In genomic region chr2:121289730-121290540, GRCm38 (mm10) we compare ENCODE assay signal across 8 mouse cellular contexts. TPM values are rescaled to one million over a fixed set of nuclear protein-coding genes. Genes with fewer than 3 reads are reported as not detected.
DNase-seq lines count a peak whose midpoint lies in the region; ATAC-seq lines count a peak whose summit lies in the region.

No protein-coding gene starts in this region.

- intact Hi-C loops in left cerebral cortex, postnatal 10 days (cut with DNase I), result no loop called here

- no peaks in the 10 kb centered on the region for H3K36me3 ChIP-seq in neural tube, embryonic 11.5 days (ENCODE audit: control insufficient read depth, insufficient read depth, low read length)
- H3K36me3 ChIP-seq in hindbrain, embryonic 10.5 days, result no peaks in the 10 kb centered on the region
- no peaks in the 10 kb centered on the region for H3K36me3 ChIP-seq in midbrain, embryonic 12.5 days

- peak; percentile 43 to 47 for DNase-seq in cerebellum, adult 18-20 months
- DNase-seq in cerebellum, postnatal 4 days (ENCODE audit: low spot score in 2 of 2), result no peak
- DNase-seq in neural tube, embryonic 11.5 days (ENCODE audit: low spot score), result no peak
- no peak for DNase-seq in neural tube, embryonic 10.5 days (ENCODE audit: extremely low spot score, low spot score)
- peak; percentile 27 for DNase-seq in hindbrain, embryonic 10.5 days (ENCODE audit: low spot score)
- DNase-seq in ovary, adult 18-20 months (ENCODE audit: low spot score), result no peak
- DNase-seq in left cerebral cortex, postnatal 10 days (ENCODE audit: extremely low spot score in 1 of 2, low spot score in 2 of 2), result no peak

- H3K27ac ChIP-seq in neural tube, embryonic 11.5 days (ENCODE audit: low read depth, low read length), result no peak overlapping the region
- H3K27ac ChIP-seq in hindbrain, embryonic 10.5 days, result peak overlapping the region; percentile 85
- H3K27ac ChIP-seq in midbrain, embryonic 12.5 days (replicated peaks), result peak overlapping the region; percentile 52

- H3K9ac ChIP-seq in neural tube, embryonic 11.5 days (ENCODE audit: low read length), result peak overlapping the region; percentile 56
- peak overlapping the region; percentile 65 for H3K9ac ChIP-seq in midbrain, embryonic 12.5 days (replicated peaks)

- WGBS in neural tube, embryonic 11.5 days, result 5% methylated on average over 36 of the region's 36 CpGs
- 3% methylated on average over 36 of the region's 36 CpGs for WGBS in hindbrain, embryonic 10.5 days
- 3% methylated on average over 36 of the region's 36 CpGs for WGBS in midbrain, embryonic 12.5 days

- peak overlapping the region; percentile 87 for H3K4me2 ChIP-seq in neural tube, embryonic 11.5 days (ENCODE audit: low read depth)
- peak overlapping the region; percentile 81 for H3K4me2 ChIP-seq in midbrain, embryonic 12.5 days (replicated peaks)

- peak overlapping the region; percentile 57 for H3K4me3 ChIP-seq in neural tube, embryonic 11.5 days (ENCODE audit: low read depth, low read length)
- peak overlapping the region; percentile 69 for H3K4me3 ChIP-seq in hindbrain, embryonic 10.5 days
- H3K4me3 ChIP-seq in midbrain, embryonic 12.5 days, result peak overlapping the region; percentile 59

- peaks cover 21% of the 10 kb centered on the region for H3K4me1 ChIP-seq in neural tube, embryonic 11.5 days (ENCODE audit: control insufficient read depth, insufficient read depth, low read length)
- H3K4me1 ChIP-seq in hindbrain, embryonic 10.5 days (replicated peaks), result peaks cover 48% of the 10 kb centered on the region
- peaks cover 38% of the 10 kb centered on the region for H3K4me1 ChIP-seq in midbrain, embryonic 12.5 days

- ATAC-seq in neural tube, embryonic 11.5 days (ENCODE audit: insufficient read depth, low FRiP score, low TSS enrichment), result peak; percentile 39
- peak; percentile 69; the same call in 1 of the 2 replicates for ATAC-seq in midbrain, embryonic 12.5 days (ENCODE audit: low FRiP score, low read depth)

- peaks cover 4% of the 10 kb centered on the region; the same call in 1 of the 2 replicates for H3K27me3 ChIP-seq in neural tube, embryonic 11.5 days (ENCODE audit: control insufficient read depth, insufficient read depth, low read length)
- H3K27me3 ChIP-seq in hindbrain, embryonic 10.5 days (ENCODE audit: insufficient read depth, poor library complexity, severe bottlenecking), result peaks cover 47% of the 10 kb centered on the region
- H3K27me3 ChIP-seq in midbrain, embryonic 12.5 days, result peaks cover 9% of the 10 kb centered on the region; the same call in 1 of the 2 replicates

- H3K9me3 ChIP-seq in neural tube, embryonic 11.5 days (ENCODE audit: control insufficient read depth, low read length), result no peaks in the 10 kb centered on the region
- no peaks in the 10 kb centered on the region for H3K9me3 ChIP-seq in hindbrain, embryonic 10.5 days
- no peaks in the 10 kb centered on the region for H3K9me3 ChIP-seq in midbrain, embryonic 12.5 days

RNA-seq across cellular contexts. Expression of gene Map1a, which starts 0.5 kb away (rescaled TPM):
- 17.5 and 19.2 TPM in 2 replicates for polyA plus RNA-seq in neural tube, embryonic 11.5 days (2014; fragmentation: Nextera tagmentation; extraction: Ambion mirVana)
- polyA plus RNA-seq in hindbrain, embryonic 10.5 days (2016; fragmentation: Nextera tagmentation; extraction: Ambion mirVana), result 11.7 and 15.0 TPM in 2 replicates
- polyA plus RNA-seq in midbrain, embryonic 12.5 days (2016; fragmentation: Nextera tagmentation; extraction: Ambion mirVana), result 14.7 and 16.8 TPM in 2 replicates
- 100 to 1,000 TPM; 391 to 400 TPM for total RNA-seq in left cerebral cortex, postnatal 10 days (2021)

RNA-seq across cellular contexts. Expression of gene Trp53bp1, which starts 18.7 kb away (rescaled TPM):
- polyA plus RNA-seq in neural tube, embryonic 11.5 days (2014; fragmentation: Nextera tagmentation; extraction: Ambion mirVana), result 143 and 151 TPM in 2 replicates
- 121 and 123 TPM in 2 replicates for polyA plus RNA-seq in hindbrain, embryonic 10.5 days (2016; fragmentation: Nextera tagmentation; extraction: Ambion mirVana)
- polyA plus RNA-seq in midbrain, embryonic 12.5 days (2016; fragmentation: Nextera tagmentation; extraction: Ambion mirVana), result 230 and 245 TPM in 2 replicates
- total RNA-seq in left cerebral cortex, postnatal 10 days (2021), result 100 to 1,000 TPM; 173 to 183 TPM

Comparison
In these comparisons a context has a peak if more than half of its experiments do, and no peak if none do; other contexts are left out.
1. DNase-seq: peak in cerebellum, adult 18-20 months (2 of 2) and hindbrain, embryonic 10.5 days (single experiment); none in cerebellum, postnatal 4 days (0 of 2), neural tube, embryonic 11.5 days (single experiment), neural tube, embryonic 10.5 days (single experiment), ovary, adult 18-20 months (single experiment) and left cerebral cortex, postnatal 10 days (0 of 2).
2. Peak in every context shown above with its lines, with median percentiles within 50 percentile points of each other: H3K4me3 ChIP-seq.